Mouse (Mus musculus) olfactory bulb, adult 2 months (tissue): Measurements from ENCODE around the gene Nup50.

Source experiments
- CTCF ChIP-seq: fragments of 200-500 bp; IDR thresholded peaks from 2 replicates; pipeline ENCODE4 v1.5.1; 2012; ENCODE audit warnings: low read depth, mild to moderate bottlenecking, low read length, moderate library complexity; ENCODE audit not compliant: insufficient read depth
- POLR2A ChIP-seq: fragments of 200-500 bp; IDR thresholded peaks from 2 replicates; pipeline ENCODE4 v1.6.1; 2012; ENCODE audit warnings: mild to moderate bottlenecking, low read depth, low read length, moderate library complexity; ENCODE audit not compliant: insufficient read depth

DNA sequence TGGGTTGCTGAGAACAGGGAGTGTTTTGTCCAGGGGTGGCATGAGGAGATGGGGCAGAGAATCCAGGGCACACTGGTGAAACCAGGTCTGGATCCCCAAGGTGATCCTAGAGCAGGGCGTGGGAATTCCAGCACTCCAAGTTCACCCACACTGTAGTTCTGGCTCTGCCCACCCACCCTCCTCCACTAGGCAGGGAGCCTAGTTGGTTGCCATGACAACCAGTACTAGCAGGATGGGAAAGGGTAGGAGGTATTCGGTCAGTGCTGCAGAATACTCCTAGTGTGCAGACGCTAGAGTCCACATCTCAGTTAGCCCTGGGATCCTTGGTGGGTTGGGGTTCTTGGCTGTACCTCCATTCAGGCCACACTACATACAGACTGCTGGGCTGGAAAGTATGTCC is 34.6 kb downstream of the Nup50 start:
- TF ChIP-seq POLR2A (peak; percentile 31; the same call in 1 of the 2 replicates), CTCF (no peak)
